Mouse (Mus musculus) intestine, embryonic 14.5 days (tissue): ENCODE measurements around the gene Wbp4. TPM values are rescaled to one million over a fixed set of nuclear protein-coding genes. Genes with fewer than 3 reads are reported as not detected.

Experiments used
- ATAC-seq: fragments of 200-750 bp; cut with Nextera tagmentation; replicated peaks from 2 replicates; pipeline ENCODE4 v1.8.0; 2017; ENCODE audit warnings: low read depth, moderate number of reproducible peaks, moderate TSS enrichment, moderate library complexity; ENCODE audit not compliant: low FRiP score, low TSS enrichment
- DNase-seq: peaks from one replicate; pipeline ENCODE4 v3.0.0-alpha.2; 2018; ENCODE audit warnings: low spot score
- H3K27ac ChIP-seq: fragments of 300-500 bp; sonication (generic); 2 replicates; pipeline ENCODE4 v1.5.1; 2014; ENCODE audit warnings: low read depth, mild to moderate bottlenecking, control low read depth
- H3K27me3 ChIP-seq: fragments of 300-500 bp; sonication (generic); replicated peaks from 2 replicates; pipeline ENCODE4 v1.6.1; 2014; ENCODE audit warnings: low read length, control low read depth; ENCODE audit not compliant: control insufficient read depth, insufficient read depth
- H3K36me3 ChIP-seq: fragments of 300-500 bp; sonication (generic); 2 replicates; pipeline ENCODE4 v1.6.1; 2014; ENCODE audit warnings: low read length, control low read depth; ENCODE audit not compliant: control insufficient read depth, insufficient read depth
- H3K4me1 ChIP-seq: fragments of 300-500 bp; sonication (generic); replicated peaks from 2 replicates; pipeline ENCODE4 v1.6.1; 2014; ENCODE audit warnings: low read length, control low read depth, mixed read lengths; ENCODE audit not compliant: control insufficient read depth, insufficient read depth
- H3K4me2 ChIP-seq: fragments of 300-500 bp; sonication (generic); 2 replicates; pipeline ENCODE4 v1.6.1; 2014; ENCODE audit warnings: low read length
- H3K4me3 ChIP-seq: fragments of 300-500 bp; sonication (generic); 2 replicates; pipeline ENCODE4 v1.5.1; 2014; ENCODE audit warnings: low read depth, low read length, control low read depth, mixed read lengths
- H3K9ac ChIP-seq: fragments of 300-500 bp; sonication (generic); 2 replicates; pipeline ENCODE4 v1.6.1; 2014; ENCODE audit warnings: mild to moderate bottlenecking, low read length
- H3K9me3 ChIP-seq: fragments of 300-500 bp; sonication (generic); 2 replicates; pipeline ENCODE4 v1.6.1; 2016; ENCODE audit warnings: low read length, control low read depth; ENCODE audit not compliant: control insufficient read depth
- WGBS: fragments of 180-500 bp; shearing (Covaris S2); extraction: QIAGEN DNeasy Blood & Tissue Kit; methylation state at CpG from one replicate; pipeline ENCODE4 v1.1.7; 2014; 5-methylcytosine and 5-hydroxymethylcytosine counted together
- polyA plus RNA-seq: library from polyadenylated mRNA; unstranded; fragments of >200 nt; fragmentation: Nextera tagmentation; extraction: Ambion mirVana; gene quantifications from 2 replicates; pipeline ENCODE4 v1.2.1, GENCODE M21; 2014

The Wbp4 gene
- polyA plus RNA-seq, 1 experiment from 2014 or later: 39.5 TPM

DNA sequence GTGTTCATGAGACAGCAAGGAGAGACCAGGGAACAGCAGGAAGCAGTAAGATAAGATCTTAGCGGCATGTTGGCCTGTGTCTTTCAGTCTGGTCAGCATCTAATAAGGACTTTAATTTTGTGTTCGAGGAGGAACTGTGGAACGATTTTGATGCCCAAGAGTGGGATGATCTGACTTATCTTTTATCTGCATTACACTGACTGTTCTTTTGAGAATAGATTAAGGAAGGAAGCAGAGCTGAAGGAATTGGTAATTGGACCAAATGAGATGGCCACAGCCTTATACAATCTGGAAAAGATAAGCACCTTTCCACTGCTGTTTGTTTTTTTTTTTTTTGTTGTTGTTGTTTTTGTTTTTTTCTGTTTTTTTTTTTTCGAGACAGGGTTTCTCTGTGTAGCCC, 19.4 kb upstream of the Wbp4 start:
- H3K9me3 ChIP-seq: no peaks in the 10 kb centered on the region
- no peak overlapping the region for H3K4me2 ChIP-seq
- no peak overlapping the region for H3K9ac ChIP-seq
- no peak overlapping the region for H3K27ac ChIP-seq
- 0 out of 2 replicates have a peak, but pooled peaks cover 5% of the 10 kb centered on the region for H3K36me3 ChIP-seq
- no peak for DNase-seq
- H3K4me1 ChIP-seq: no peaks in the 10 kb centered on the region
- H3K4me3 ChIP-seq: no peak overlapping the region
- no peaks in the 10 kb centered on the region for H3K27me3 ChIP-seq
- ATAC-seq: no peak
- WGBS: 76% methylated on average over 4 of the region's 4 CpGs

DNA sequence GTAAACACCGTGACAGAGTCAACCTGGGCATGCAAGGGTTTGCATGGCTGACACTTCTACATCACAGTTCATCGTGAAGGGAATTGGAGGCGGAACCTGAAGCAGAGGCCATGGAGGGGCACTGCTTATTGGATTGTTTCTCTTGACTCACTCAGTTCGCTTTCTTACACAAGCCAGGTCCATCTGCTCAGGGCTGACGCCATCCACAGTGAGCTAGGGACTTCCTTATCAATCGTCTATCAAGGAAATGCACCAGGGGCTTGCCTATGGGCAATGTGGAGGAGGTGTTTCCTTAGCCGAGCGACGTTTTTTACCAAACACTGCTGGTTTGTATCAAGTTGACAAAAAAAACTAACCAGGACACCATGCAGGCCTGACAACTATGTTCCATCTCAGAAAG, 18.0 kb upstream of the Wbp4 start:
- H3K9me3 ChIP-seq: no peaks in the 10 kb centered on the region
- no peak overlapping the region for H3K9ac ChIP-seq
- no peak overlapping the region for H3K4me3 ChIP-seq
- no peak overlapping the region for H3K4me2 ChIP-seq
- no peaks in the 10 kb centered on the region for H3K4me1 ChIP-seq
- WGBS: 49% methylated on average over 9 of the region's 9 CpGs
- H3K27ac ChIP-seq: no peak overlapping the region
- DNase-seq: no peak
- no peaks in the 10 kb centered on the region for H3K27me3 ChIP-seq
- no peak for ATAC-seq
- H3K36me3 ChIP-seq: 0 out of 2 replicates have a peak, but pooled peaks cover 5% of the 10 kb centered on the region

DNA sequence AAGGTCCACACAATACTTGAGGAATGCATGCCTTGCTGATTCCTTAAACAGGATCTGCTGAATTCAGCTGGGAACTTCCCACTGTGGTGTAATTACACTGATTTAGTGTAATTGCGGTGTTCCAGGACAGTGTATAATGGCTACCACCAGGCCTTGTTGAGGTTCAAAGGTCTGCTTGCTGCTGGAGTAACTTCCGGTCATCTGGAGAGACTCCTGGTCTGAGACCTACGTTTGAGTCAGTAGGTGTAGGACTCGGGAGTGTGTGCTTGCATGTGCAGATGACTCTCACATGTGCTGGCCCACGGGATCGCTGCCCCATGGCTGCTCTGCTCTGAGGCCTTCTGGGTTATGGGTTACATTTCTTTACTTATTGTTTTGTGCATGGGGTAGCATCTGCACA, 13.0 kb upstream of the Wbp4 start:
- Histone ChIP-seq H3K27me3 (no peaks in the 10 kb centered on the region), H3K9me3 (no peaks in the 10 kb centered on the region), H3K36me3 (no peaks in the 10 kb centered on the region), H3K4me3 (no peak overlapping the region), H3K4me2 (no peak overlapping the region), H3K4me1 (no peaks in the 10 kb centered on the region), H3K9ac (no peak overlapping the region), H3K27ac (no peak overlapping the region)
- WGBS: 76% methylated on average over 6 of the region's 6 CpGs
- ATAC-seq: no peak
- DNase-seq: no peak

DNA sequence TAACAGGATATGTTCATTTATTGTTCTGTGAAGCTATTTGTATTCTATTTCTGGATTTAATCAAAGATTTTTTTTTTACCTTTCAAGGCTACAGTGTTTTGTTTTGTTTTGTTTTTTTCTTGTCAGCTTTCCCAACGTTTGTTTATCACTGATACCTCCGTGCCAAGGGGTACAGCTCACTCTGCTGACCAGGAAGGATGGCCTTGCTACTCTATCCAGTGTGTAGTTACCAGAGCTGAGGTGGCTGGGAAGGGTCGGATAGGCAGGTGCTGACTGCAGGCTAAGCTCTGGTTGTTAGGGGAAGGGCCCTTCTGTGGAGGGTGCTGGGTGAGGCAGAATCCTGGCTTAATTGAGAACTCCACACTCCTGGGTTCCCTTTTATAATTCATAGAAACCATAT, 8.9 kb upstream of the Wbp4 start:
- no peak for ATAC-seq
- H3K4me2 ChIP-seq: no peak overlapping the region
- 73% methylated on average over 3 of the region's 3 CpGs for WGBS
- no peak overlapping the region for H3K27ac ChIP-seq
- H3K9ac ChIP-seq: no peak overlapping the region
- H3K4me1 ChIP-seq: peaks cover 22% of the 10 kb centered on the region
- no peak overlapping the region for H3K4me3 ChIP-seq
- no peaks in the 10 kb centered on the region for H3K27me3 ChIP-seq
- H3K9me3 ChIP-seq: no peaks in the 10 kb centered on the region
- H3K36me3 ChIP-seq: no peaks in the 10 kb centered on the region
- no peak for DNase-seq

DNA sequence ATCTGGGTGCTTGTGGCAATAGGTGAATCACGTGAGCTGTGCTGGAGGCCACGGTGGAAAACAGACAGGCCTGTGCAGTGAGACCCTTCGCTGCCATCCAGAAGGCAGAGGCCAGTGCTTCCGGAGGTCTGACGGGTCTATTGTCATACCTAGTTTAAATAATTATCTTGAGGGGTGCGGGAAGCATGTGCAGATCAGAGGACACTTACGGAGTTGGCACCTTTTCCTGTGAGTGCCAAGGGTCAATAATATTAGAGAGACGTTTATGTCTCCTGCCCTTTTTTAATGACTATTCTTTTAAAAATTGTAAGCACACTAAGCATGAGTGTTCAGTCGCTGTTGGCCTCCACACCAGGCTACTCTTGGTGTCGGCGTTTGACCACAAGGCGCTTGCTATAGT, 7.8 kb upstream of the Wbp4 start:
- H3K27ac ChIP-seq: no peak overlapping the region
- no peaks in the 10 kb centered on the region for H3K9me3 ChIP-seq
- no peak overlapping the region for H3K9ac ChIP-seq
- WGBS: 68% methylated on average over 12 of the region's 12 CpGs
- no peak overlapping the region for H3K4me2 ChIP-seq
- DNase-seq: no peak
- no peak overlapping the region for H3K4me3 ChIP-seq
- no peak for ATAC-seq
- no peaks in the 10 kb centered on the region for H3K27me3 ChIP-seq
- no peaks in the 10 kb centered on the region for H3K36me3 ChIP-seq
- H3K4me1 ChIP-seq: peaks cover 22% of the 10 kb centered on the region

DNA sequence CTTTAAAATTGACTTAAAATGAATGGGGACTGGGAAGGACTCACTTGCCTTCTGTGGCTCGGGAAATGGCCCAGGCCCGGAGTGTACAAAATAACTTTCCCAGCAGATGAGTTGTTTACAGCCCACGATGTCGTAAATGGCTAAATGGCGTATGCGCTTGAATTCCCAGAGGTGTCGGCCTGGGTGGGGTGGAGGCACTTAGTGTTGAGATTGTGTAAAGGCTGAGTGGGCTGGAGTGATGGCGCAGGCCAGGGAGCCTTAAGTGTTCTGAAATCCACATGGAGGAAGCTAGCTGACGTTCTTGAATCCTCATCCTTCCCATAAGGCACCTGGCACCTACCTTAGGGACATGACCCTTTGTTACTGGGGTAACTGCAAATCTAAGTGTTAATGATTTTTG, 7.2 kb upstream of the Wbp4 start:
- H3K9ac ChIP-seq: no peak overlapping the region
- H3K27me3 ChIP-seq: no peaks in the 10 kb centered on the region
- no peaks in the 10 kb centered on the region for H3K36me3 ChIP-seq
- H3K4me2 ChIP-seq: no peak overlapping the region
- WGBS: 54% methylated on average over 9 of the region's 9 CpGs
- H3K4me3 ChIP-seq: no peak overlapping the region
- peaks cover 26% of the 10 kb centered on the region for H3K4me1 ChIP-seq
- H3K9me3 ChIP-seq: no peaks in the 10 kb centered on the region
- ATAC-seq (no peak), DNase-seq (no peak)
- no peak overlapping the region for H3K27ac ChIP-seq

DNA sequence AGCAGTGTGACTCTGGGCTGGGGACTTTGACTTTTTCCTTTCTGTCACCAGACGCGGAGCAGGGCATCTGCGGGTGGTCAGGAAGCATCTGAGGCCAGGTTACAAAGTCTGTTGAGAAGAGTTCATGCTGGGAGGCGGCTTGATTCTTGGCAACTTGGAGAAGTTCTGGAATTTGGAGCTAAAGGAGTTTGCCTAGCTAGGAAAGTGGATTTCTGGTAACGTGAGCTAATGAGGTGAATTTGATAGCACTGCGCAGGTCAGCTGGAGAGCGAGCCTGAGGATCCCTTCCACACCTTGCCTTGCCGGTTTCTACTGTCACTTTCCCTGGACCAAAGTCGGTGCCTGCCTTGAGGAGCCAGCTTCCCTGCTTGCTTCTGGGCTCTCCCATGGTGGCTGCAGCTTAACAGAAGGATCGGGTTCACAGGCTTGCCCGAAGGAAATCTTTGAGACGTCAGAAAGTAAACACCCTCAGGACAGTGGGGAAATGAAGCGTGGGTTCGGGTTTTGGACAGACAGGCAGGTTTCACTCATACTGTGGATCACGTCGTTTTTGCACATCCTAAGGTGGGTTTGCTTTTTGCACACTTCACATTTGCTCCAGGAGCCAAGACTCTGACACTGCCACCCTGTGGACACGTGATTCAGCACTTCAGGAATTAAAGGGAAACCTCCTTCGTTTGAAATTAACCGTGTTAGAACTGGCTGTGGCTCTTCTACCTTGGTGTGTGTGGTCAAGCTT, 5.8 kb upstream of the Wbp4 start:
- peak overlapping the region; percentile 51 for H3K4me2 ChIP-seq
- H3K27ac ChIP-seq: peak overlapping the region; percentile 12; the same call in 1 of the 2 replicates
- H3K27me3 ChIP-seq: no peaks in the 10 kb centered on the region
- ATAC-seq (no peak), DNase-seq (peak; percentile 69)
- H3K36me3 ChIP-seq: no peaks in the 10 kb centered on the region
- peak overlapping the region; percentile 37; the same call in 1 of the 2 replicates for H3K9ac ChIP-seq
- no peaks in the 10 kb centered on the region for H3K9me3 ChIP-seq
- peak overlapping the region; percentile 32 for H3K4me3 ChIP-seq
- WGBS: 10% methylated on average over 19 of the region's 19 CpGs
- peaks cover 36% of the 10 kb centered on the region for H3K4me1 ChIP-seq

DNA sequence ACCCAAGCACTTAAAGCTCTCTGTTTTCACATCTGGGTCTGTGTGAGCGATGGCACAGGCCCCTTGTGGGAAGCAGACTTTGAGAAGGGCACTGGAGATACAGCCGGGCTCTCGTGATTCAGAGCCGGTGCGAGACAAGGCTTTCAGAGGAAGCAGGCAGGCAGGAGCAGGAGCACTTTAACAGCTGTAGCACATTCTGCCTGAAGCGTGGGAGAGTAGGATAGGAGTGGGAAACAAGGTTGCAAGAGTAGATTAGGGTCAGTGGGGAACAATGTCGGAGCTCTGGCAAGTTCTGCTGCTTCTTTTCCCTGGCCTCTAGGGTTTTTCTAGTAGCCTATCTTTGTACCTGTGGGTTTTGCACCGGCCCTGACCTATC, 5.3 kb upstream of the Wbp4 start:
- WGBS: 18% methylated on average over 8 of the region's 8 CpGs
- H3K4me1 ChIP-seq: peaks cover 36% of the 10 kb centered on the region
- 0 out of 2 replicates have a peak overlapping the region, but pooled peaks have one; percentile 37 for H3K9ac ChIP-seq
- 0 out of 2 replicates have a peak overlapping the region, but pooled peaks have one; percentile 12 for H3K27ac ChIP-seq
- ATAC-seq: no peak
- peak overlapping the region; percentile 51 for H3K4me2 ChIP-seq
- no peaks in the 10 kb centered on the region for H3K9me3 ChIP-seq
- no peak for DNase-seq
- no peaks in the 10 kb centered on the region for H3K27me3 ChIP-seq
- H3K36me3 ChIP-seq: no peaks in the 10 kb centered on the region
- no peak overlapping the region for H3K4me3 ChIP-seq

DNA sequence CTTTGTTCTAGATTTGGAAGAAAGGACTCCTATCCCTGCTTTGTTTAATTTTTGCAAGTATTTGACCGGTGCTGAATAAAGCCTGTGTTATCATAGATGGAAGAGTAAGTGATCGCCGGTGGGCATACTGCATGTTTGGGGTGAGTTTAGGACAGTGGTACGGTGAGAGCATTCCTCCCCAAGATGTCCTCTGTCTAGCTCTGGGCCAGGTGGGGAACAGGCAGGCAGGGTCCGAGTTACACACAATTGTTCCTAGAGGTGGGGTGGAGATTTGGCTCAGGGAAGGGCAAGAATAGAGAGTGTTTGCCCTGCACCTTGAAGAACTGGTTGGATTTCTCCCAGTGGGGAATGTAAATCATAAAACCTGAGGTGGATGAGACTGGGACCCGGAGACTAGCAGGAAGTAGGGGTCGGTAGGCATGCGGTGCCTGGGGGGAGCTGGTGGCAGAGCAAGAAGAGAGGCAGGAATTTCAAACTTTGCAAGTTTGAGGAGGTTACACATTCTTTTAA, 2.3 kb upstream of the Wbp4 start:
- Histone ChIP-seq H3K4me3 (peak overlapping the region; percentile 98; the same call in 1 of the 2 replicates), H3K4me1 (peaks cover 42% of the 10 kb centered on the region), H3K9me3 (no peaks in the 10 kb centered on the region), H3K4me2 (peak overlapping the region; percentile 90), H3K27ac (peak overlapping the region; percentile 100), H3K9ac (peak overlapping the region; percentile 99; the same call in 1 of the 2 replicates), H3K27me3 (no peaks in the 10 kb centered on the region), H3K36me3 (no peaks in the 10 kb centered on the region)
- WGBS: 51% methylated on average over 8 of the region's 8 CpGs
- DNase-seq (peak; percentile 57), ATAC-seq (no peak)
